Mouse (Mus musculus) adrenal gland, adult 2 months (tissue): ENCODE data around the gene Map7d2. TPM values are rescaled to one million over a fixed set of nuclear protein-coding genes. Genes with fewer than 3 reads are reported as not detected.

Experiments
- DNase-seq: peaks from one replicate; pipeline ENCODE4 v3.0.0; 2021
- polyA plus RNA-seq: library from polyadenylated mRNA; depleted of rRNA; stranded (reverse); fragments of >200 nt; gene quantifications from 2 replicates; pipeline ENCODE4 v1.2.3, GENCODE M21; 2012; rRNA removed
- total RNA-seq, 2 experiments: library from RNA; stranded (reverse); gene quantifications; 2 replicates each; pipeline ENCODE4 v1.2.3; 2021

Map7d2 gene
- total and polyA plus RNA-seq, 3 experiments, result 0.19 to 3.9 (median 2.0) TPM

DNA sequence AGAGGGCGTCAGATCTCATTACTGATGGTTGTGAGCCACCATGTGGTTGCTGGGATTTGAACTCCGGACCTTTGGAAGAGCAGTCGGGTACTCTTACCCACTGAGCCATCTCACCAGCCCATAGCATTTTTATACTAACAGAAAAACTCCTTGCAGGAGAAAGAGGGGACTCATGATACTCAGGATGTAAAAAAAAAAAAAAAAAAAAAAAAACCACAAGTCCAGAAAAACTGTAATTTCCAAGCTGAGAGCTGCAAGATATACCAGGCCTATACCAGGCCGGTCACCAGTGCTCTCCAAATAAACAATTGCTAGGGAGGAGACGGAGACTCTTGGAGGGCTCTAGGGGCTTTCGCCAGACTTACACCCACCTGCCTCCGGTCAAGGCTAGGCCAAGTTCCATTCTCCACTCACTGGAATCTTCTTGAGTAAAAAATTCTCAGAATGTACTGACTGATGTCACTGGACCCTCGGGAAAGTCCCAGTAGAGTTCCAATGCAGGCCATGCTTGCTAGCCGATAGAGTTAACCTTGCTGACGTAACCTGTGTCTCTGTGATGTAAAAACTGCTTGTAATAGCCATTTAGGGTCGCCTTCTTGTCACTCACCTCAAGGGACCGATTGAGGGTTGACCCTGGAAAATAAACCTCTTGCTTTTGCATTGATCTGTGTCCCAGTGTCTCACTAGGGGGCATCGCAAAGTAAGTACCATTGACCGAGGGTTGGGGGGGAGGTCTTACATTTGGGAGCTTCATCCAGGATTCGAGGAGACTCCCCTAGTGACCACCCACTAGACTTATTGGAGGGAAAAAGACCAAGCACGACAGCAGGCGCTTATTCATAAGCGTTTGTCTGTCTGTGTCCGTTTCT lies 95.7 kb downstream of the Map7d2 start:
- no peak for DNase-seq

GRCm38 (mm10) chrX:159510716-159511051 lies 96.3 kb downstream of the Map7d2 start:
- no peak for DNase-seq

GRCm38 (mm10) chrX:159515599-159515998 lies 101.2 kb downstream of the Map7d2 start:
- no peak for DNase-seq

- DNase-seq, result no peak
Measured at GRCm38 (mm10) chrX:159521780-159522179, 107.4 kb downstream of the Map7d2 start.

DNA sequence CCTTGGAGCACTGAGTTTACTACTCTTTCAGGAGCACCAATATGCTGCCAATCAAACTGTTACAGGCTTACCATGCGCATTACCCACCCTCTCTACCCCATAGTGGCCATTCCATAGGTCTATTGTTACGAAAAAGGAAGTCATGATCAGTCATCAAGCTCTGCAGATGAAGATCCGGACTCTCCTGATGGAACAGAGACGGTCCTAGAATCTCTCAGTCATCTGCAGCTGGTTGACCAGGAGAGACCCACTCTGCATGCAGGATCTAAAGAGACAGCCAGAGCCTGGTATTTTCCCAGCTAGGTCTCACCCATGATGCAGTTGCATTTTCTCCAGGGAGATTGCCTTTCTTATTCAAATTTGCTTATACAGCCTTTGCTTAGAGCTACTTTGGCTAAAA lies 108.3 kb downstream of the Map7d2 start:
- no peak for DNase-seq

- DNase-seq, result no peak
Measured at GRCm38 (mm10) chrX:159526388-159526787, 112.0 kb downstream of the Map7d2 start, which contains the start of gene Bclaf3. TSS of gene Bclaf3 (plus strand) at chrX:159526688.

GRCm38 (mm10) chrX:159532427-159532810 lies 118.0 kb downstream of the Map7d2 start:
- peak; percentile 98 for DNase-seq

DNA sequence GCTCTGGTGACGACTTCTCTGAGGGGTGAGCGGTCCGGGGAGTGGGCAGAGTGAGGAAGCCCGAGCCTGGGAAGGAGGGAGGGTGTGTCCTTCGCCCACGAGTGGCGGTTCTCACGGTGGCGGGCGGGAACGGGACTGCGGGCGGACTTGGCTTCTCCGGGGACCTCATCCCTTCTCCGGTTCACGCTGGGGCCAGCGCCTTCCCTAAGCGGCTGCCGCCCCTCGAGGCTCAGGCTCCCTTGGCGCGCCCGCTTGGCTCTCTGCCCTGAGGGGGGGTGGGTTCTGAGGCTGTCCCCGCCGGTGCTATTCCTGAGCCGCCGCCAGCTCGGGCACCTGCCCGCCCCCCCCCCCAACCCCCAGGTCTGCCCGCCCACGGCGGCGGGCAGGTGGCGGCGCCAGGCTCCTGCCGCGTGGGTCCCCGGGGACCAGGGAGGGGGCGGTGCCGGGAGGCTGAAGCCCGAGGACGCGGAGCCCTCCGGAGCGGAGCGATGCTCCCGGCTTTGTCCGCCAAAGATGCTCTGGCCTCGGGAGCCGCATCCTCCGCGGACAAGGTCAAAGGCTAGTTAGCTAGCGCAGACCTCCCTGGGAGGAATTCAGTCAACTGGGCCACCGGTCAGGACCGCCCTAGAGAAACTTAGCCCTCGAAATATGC lies 118.6 kb downstream of the Map7d2 start:
- peak; percentile 24 for DNase-seq

DNA sequence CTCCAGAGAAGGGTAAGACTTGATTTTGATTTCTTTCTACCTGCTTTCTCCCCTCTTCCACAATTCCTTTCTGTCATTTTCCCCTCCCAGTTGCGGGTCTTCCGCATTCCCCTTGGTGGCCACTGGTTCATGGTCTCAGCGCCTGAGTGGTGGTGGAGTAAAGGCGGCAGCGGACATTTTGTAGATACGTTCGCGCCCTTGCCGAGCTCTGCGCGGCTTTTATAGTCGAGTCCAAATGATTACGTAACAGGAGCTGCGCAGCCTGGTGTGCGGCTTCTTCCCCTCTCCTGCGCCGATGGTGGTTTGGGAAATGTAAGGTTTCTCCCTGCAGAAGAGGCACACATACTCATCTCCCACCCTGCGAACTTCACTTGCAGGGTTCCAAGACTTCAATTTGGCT lies 127.6 kb downstream of the Map7d2 start:
- no peak for DNase-seq

DNA sequence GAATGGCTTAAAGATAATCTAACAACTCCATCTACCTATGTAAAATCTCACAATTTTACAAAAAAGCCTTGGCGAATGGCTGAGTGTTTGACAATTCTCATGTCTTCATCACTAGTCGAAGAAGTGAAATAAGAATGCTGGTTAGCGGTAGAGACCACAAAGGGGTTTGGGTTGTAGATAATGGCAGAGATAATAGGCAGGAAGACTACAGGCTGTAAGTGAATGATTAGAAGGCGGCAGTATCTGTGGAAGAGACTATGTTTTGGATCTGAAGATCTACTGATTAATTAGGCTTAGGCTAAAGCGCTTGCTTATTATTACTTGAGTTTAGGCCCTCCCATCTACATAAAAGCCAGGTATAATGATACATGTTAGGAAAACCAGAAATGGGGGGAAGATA lies 132.7 kb downstream of the Map7d2 start:
- no peak for DNase-seq

Other genes starting within 250 kb of the Map7d2 start
- gene Rps6ka3, start 204.3 kb upstream of the Map7d2 start, total RNA-seq, result 10 to 100 TPM; 50.0 to 61.0 TPM
- gene Rps6ka3, start 204.3 kb upstream of the Map7d2 start, polyA plus RNA-seq, result 7.7 and 9.2 TPM in 2 replicates
- gene Eif1ax, start 42.4 kb upstream of the Map7d2 start, total RNA-seq, result 100 to 1,000 TPM in 1 of 2 experiments, 10 to 100 TPM in 1; 93.3 to 111 TPM
- 244 and 316 TPM in 2 replicates for gene Eif1ax, start 42.4 kb upstream of the Map7d2 start, polyA plus RNA-seq
- gene Bclaf3, start 112.1 kb downstream of the Map7d2 start, total RNA-seq, result 1 to 10 TPM; 8.5 to 9.2 TPM
- 0.32 and 0.53 TPM in 2 replicates for gene Bclaf3, start 112.1 kb downstream of the Map7d2 start, polyA plus RNA-seq
- gene Sh3kbp1, start 212.7 kb downstream of the Map7d2 start, total RNA-seq, result 10 to 100 TPM; 28.9 to 34.7 TPM
- gene Sh3kbp1, start 212.7 kb downstream of the Map7d2 start, polyA plus RNA-seq, result 5.7 and 6.5 TPM in 2 replicates